Mouse (Mus musculus) kidney, adult 11 months (tissue): ENCODE results near the gene Traf6.

Experiments
- DNase-seq: peaks from one replicate; pipeline ENCODE4 v3.0.0; 2022

The Traf6 gene

GRCm38 (mm10) chr2:101678236-101679021 is at the start of gene Traf6:
Gene Traf6 (plus strand): TSS chr2:101678429.
- DNase-seq: peak; percentile 80

- no peak for DNase-seq
Observed at GRCm38 (mm10) chr2:101638979-101639839, 39.0 kb upstream of the Traf6 start.

- DNase-seq: no peak
Observed at GRCm38 (mm10) chr2:101639840-101640350, 38.3 kb upstream of the Traf6 start.

GRCm38 (mm10) chr2:101645841-101646240 is 32.4 kb upstream of the Traf6 start:
- no peak for DNase-seq

GRCm38 (mm10) chr2:101648361-101648760 is 29.9 kb upstream of the Traf6 start:
- no peak for DNase-seq

GRCm38 (mm10) chr2:101649114-101649671 is 29.0 kb upstream of the Traf6 start, which contains the start of the genes Rag1 and B230118H07Rik:
Gene Rag1 (minus strand): TSS chr2:101649501.
Gene B230118H07Rik (minus strand): TSS chr2:101649532.
- DNase-seq: no peak

- DNase-seq: no peak
Observed at GRCm38 (mm10) chr2:101650446-101650845, 27.8 kb upstream of the Traf6 start.

- DNase-seq: no peak
Observed at GRCm38 (mm10) chr2:101652204-101652920, 25.9 kb upstream of the Traf6 start.

- DNase-seq: peak; percentile 55
Observed at GRCm38 (mm10) chr2:101652921-101653597, 25.2 kb upstream of the Traf6 start.

- DNase-seq: no peak
Observed at GRCm38 (mm10) chr2:101660536-101660935, 17.7 kb upstream of the Traf6 start.

GRCm38 (mm10) chr2:101665058-101665702 is 13.0 kb upstream of the Traf6 start:
- peak; percentile 69 for DNase-seq

GRCm38 (mm10) chr2:101665703-101666092 is 12.5 kb upstream of the Traf6 start:
- no peak for DNase-seq

- DNase-seq: no peak
Observed at GRCm38 (mm10) chr2:101668751-101669150, 9.5 kb upstream of the Traf6 start.

GRCm38 (mm10) chr2:101673547-101673946 is 4.7 kb upstream of the Traf6 start:
- no peak for DNase-seq

- DNase-seq: no peak
Observed at GRCm38 (mm10) chr2:101679164-101679784, 1.0 kb downstream of the Traf6 start.

GRCm38 (mm10) chr2:101684421-101684820 is 6.2 kb downstream of the Traf6 start:
- DNase-seq: peak; percentile 73

- DNase-seq: no peak
Observed at GRCm38 (mm10) chr2:101688011-101688410, 9.8 kb downstream of the Traf6 start.

- DNase-seq: no peak
Observed at GRCm38 (mm10) chr2:101690252-101690827, 12.1 kb downstream of the Traf6 start.

- no peak for DNase-seq
Observed at GRCm38 (mm10) chr2:101693043-101693442, 14.8 kb downstream of the Traf6 start.

GRCm38 (mm10) chr2:101693577-101694215 is 15.5 kb downstream of the Traf6 start:
- no peak for DNase-seq
